Mouse (Mus musculus): ENCODE data around the gene Jph3. TPM values are rescaled to one million over a fixed set of nuclear protein-coding genes. Genes with fewer than 3 reads are reported as not detected.

Gene Jph3
- polyA plus RNA-seq, 1 experiment from 2014 or later = 0.64 TPM

DNA sequence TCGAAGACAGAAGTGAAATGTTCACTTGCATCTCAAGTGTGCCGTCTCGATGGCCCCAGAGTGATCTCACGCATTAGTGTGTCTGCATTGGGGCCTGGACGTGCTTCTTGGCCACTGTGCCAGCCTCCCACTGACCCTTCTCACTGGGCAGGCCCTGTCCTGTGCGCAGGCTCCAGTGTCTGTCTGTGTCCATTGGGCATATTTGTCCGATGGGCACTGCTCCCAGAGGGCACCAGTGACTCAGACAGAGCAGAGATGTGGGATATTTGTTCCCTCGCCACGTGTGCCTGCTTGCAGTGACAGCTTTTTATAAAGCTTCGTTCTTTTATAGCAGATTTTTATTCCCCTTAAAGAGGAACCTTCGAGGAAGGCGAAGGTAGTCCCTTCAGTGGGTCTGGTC is 44.5 kb downstream of the Jph3 start:
- Histone ChIP-seq H3K27me3 (replicated peaks; ENCODE audit: control insufficient read depth, insufficient read depth, low read length) (0 out of 2 replicates have a peak, but pooled peaks cover 3% of the 10 kb centered on the region), H3K4me3 (ENCODE audit: low read depth, low read length) (no peak overlapping the region)
- WGBS = 78% methylated on average over 12 of the region's 12 CpGs

DNA sequence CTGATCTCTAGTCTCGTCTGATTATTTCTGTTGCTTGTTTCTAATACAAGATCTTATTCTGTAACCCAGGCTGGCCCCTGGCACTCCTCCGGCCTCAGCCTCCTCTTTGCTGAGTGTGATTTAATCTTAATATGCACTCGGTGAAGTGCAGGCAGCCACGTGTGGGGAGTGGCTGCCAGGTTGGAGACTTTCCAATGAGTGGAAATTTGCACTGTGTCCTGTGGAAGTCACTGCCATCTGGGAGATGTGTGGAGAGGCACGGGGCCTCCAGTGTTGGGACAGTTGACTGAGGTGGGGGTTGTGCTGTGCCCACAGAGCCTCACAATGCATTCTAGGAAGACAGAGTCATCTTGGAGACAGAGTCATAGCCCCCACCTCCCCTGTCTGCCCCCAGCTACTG is 53.1 kb downstream of the Jph3 start:
- Histone ChIP-seq H3K4me3 (ENCODE audit: low read depth, low read length) (no peak overlapping the region), H3K27me3 (replicated peaks; ENCODE audit: control insufficient read depth, insufficient read depth, low read length) (peaks cover 6% of the 10 kb centered on the region; the same call in 1 of the 2 replicates), H3K27ac (ENCODE audit: low read depth, low read length) (no peak overlapping the region), H3K4me1 (replicated peaks; ENCODE audit: control insufficient read depth, insufficient read depth, low read length) (no peaks in the 10 kb centered on the region), H3K9me3 (ENCODE audit: control insufficient read depth, low read length) (no peaks in the 10 kb centered on the region), H3K36me3 (ENCODE audit: control insufficient read depth, insufficient read depth, low read length) (no peaks in the 10 kb centered on the region), H3K9ac (ENCODE audit: low read depth, low read length) (no peak overlapping the region), H3K4me2 (no peak overlapping the region)
- DNase-seq (ENCODE audit: low spot score) = no peak
- ATAC-seq (replicated peaks; ENCODE audit: low FRiP score) = no peak
- 66% methylated on average over 5 of the region's 5 CpGs for WGBS

More for the DNA sequence above, 44.5 kb downstream of the Jph3 start:
- no peaks in the 10 kb centered on the region for H3K9me3 ChIP-seq (ENCODE audit: control insufficient read depth, low read length)
- no peak overlapping the region for H3K4me2 ChIP-seq
- no peak overlapping the region for H3K27ac ChIP-seq (ENCODE audit: low read depth, low read length)
- H3K9ac ChIP-seq (ENCODE audit: low read depth, low read length) = no peak overlapping the region
- DNase-seq (ENCODE audit: low spot score) = no peak
- no peaks in the 10 kb centered on the region for H3K36me3 ChIP-seq (ENCODE audit: control insufficient read depth, insufficient read depth, low read length)
- no peak for ATAC-seq (replicated peaks; ENCODE audit: low FRiP score)
- no peaks in the 10 kb centered on the region for H3K4me1 ChIP-seq (replicated peaks; ENCODE audit: control insufficient read depth, insufficient read depth, low read length)

DNA sequence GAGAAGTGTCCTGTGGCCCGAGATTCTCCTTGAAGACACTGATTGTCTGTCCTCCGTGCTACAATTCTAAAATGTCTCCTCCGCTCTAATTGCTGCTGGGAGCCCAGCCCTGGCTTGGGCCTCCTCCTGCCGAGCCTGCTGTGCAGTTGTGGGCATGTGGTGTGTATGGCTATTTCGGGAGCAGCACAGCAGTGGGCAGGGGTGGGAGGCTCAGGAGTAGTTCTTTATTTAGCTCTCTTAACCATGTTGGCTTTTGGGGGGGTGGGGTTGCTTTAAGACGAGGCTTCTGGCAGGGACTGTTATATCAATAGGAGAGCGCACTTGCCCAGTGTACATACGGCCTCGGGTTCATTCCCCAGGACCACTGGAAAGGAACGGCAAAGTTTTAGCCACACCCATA is 57.1 kb downstream of the Jph3 start:
- no peaks in the 10 kb centered on the region for H3K36me3 ChIP-seq (ENCODE audit: control insufficient read depth, insufficient read depth, low read length)
- H3K9ac ChIP-seq (ENCODE audit: low read depth, low read length) = no peak overlapping the region
- no peaks in the 10 kb centered on the region for H3K9me3 ChIP-seq (ENCODE audit: control insufficient read depth, low read length)
- peaks cover 3% of the 10 kb centered on the region; the same call in 1 of the 2 replicates for H3K27me3 ChIP-seq (replicated peaks; ENCODE audit: control insufficient read depth, insufficient read depth, low read length)
- no peak for DNase-seq (ENCODE audit: low spot score)
- H3K4me3 ChIP-seq (ENCODE audit: low read depth, low read length) = no peak overlapping the region
- WGBS = 41% methylated on average over 10 of the region's 10 CpGs
- no peak overlapping the region for H3K27ac ChIP-seq (ENCODE audit: low read depth, low read length)
- H3K4me1 ChIP-seq (replicated peaks; ENCODE audit: control insufficient read depth, insufficient read depth, low read length) = no peaks in the 10 kb centered on the region
- H3K4me2 ChIP-seq = no peak overlapping the region
- no peak for ATAC-seq (replicated peaks; ENCODE audit: low FRiP score)

- no peak for ATAC-seq (replicated peaks; ENCODE audit: low FRiP score)
Measured at GRCm38 (mm10) chr8:121788786-121789185, 59.4 kb downstream of the Jph3 start.

GRCm38 (mm10) chr8:121792159-121792558 is 62.7 kb downstream of the Jph3 start:
- no peak overlapping the region for H3K4me3 ChIP-seq (ENCODE audit: low read depth, low read length)
- no peak overlapping the region for H3K4me2 ChIP-seq
- peaks cover 13% of the 10 kb centered on the region for H3K36me3 ChIP-seq (ENCODE audit: control insufficient read depth, insufficient read depth, low read length)
- no peak overlapping the region; the same call in 1 of the 2 replicates for H3K27ac ChIP-seq (ENCODE audit: low read depth, low read length)
- H3K9ac ChIP-seq (ENCODE audit: low read depth, low read length) = no peak overlapping the region
- no peaks in the 10 kb centered on the region for H3K9me3 ChIP-seq (ENCODE audit: control insufficient read depth, low read length)
- H3K27me3 ChIP-seq (replicated peaks; ENCODE audit: control insufficient read depth, insufficient read depth, low read length) = no peaks in the 10 kb centered on the region
- H3K4me1 ChIP-seq (replicated peaks; ENCODE audit: control insufficient read depth, insufficient read depth, low read length) = peaks cover 6% of the 10 kb centered on the region; the same call in 1 of the 2 replicates
- 40% methylated on average over 7 of the region's 7 CpGs for WGBS
- ATAC-seq (replicated peaks; ENCODE audit: low FRiP score) (no peak), DNase-seq (ENCODE audit: low spot score) (no peak)

More at GRCm38 (mm10) chr8:121788786-121789185, 59.4 kb downstream of the Jph3 start:
- no peak overlapping the region for H3K27ac ChIP-seq (ENCODE audit: low read depth, low read length)
- no peaks in the 10 kb centered on the region for H3K9me3 ChIP-seq (ENCODE audit: control insufficient read depth, low read length)
- no peak overlapping the region for H3K4me3 ChIP-seq (ENCODE audit: low read depth, low read length)
- H3K4me1 ChIP-seq (replicated peaks; ENCODE audit: control insufficient read depth, insufficient read depth, low read length) = peaks cover 6% of the 10 kb centered on the region; the same call in 1 of the 2 replicates
- no peak overlapping the region for H3K4me2 ChIP-seq
- H3K9ac ChIP-seq (ENCODE audit: low read depth, low read length) = no peak overlapping the region
- no peaks in the 10 kb centered on the region for H3K36me3 ChIP-seq (ENCODE audit: control insufficient read depth, insufficient read depth, low read length)
- H3K27me3 ChIP-seq (replicated peaks; ENCODE audit: control insufficient read depth, insufficient read depth, low read length) = 0 out of 2 replicates have a peak, but pooled peaks cover 3% of the 10 kb centered on the region
- 74% methylated on average over 8 of the region's 8 CpGs for WGBS
- DNase-seq (ENCODE audit: low spot score) = no peak

GRCm38 (mm10) chr8:121792627-121793026 is 63.2 kb downstream of the Jph3 start:
- H3K4me3 ChIP-seq (ENCODE audit: low read depth, low read length) = no peak overlapping the region
- no peak overlapping the region for H3K4me2 ChIP-seq
- DNase-seq (ENCODE audit: low spot score) (no peak), ATAC-seq (replicated peaks; ENCODE audit: low FRiP score) (no peak)
- H3K27ac ChIP-seq (ENCODE audit: low read depth, low read length) = no peak overlapping the region; the same call in 1 of the 2 replicates
- WGBS = 84% methylated on average over 4 of the region's 4 CpGs
- H3K27me3 ChIP-seq (replicated peaks; ENCODE audit: control insufficient read depth, insufficient read depth, low read length) = no peaks in the 10 kb centered on the region
- H3K36me3 ChIP-seq (ENCODE audit: control insufficient read depth, insufficient read depth, low read length) = peaks cover 13% of the 10 kb centered on the region
- H3K4me1 ChIP-seq (replicated peaks; ENCODE audit: control insufficient read depth, insufficient read depth, low read length) = peaks cover 6% of the 10 kb centered on the region; the same call in 1 of the 2 replicates
- no peaks in the 10 kb centered on the region for H3K9me3 ChIP-seq (ENCODE audit: control insufficient read depth, low read length)
- H3K9ac ChIP-seq (ENCODE audit: low read depth, low read length) = no peak overlapping the region

DNA sequence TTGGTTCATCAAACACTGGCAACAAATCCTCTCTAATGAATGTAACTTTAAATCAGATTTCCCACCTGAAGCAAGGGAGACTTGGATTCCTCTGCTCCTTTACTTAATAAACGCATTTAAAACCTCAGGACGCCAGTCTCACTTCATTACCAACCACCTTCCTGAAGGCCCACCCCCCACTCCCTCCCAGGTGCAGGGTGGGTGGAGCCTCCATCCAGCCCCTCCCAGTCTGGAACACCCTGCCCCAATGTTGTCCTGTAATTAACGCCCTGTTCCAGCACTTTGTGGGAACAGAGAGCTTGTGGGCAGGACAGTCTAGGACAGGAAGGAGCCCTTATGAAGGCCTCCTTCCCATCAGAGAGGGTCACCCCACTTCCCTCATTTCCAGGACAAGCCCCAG is 64.7 kb downstream of the Jph3 start:
- DNase-seq (ENCODE audit: low spot score) (no peak), ATAC-seq (replicated peaks; ENCODE audit: low FRiP score) (no peak)
- Histone ChIP-seq H3K36me3 (ENCODE audit: control insufficient read depth, insufficient read depth, low read length) (peaks cover 19% of the 10 kb centered on the region), H3K27ac (ENCODE audit: low read depth, low read length) (no peak overlapping the region), H3K9ac (ENCODE audit: low read depth, low read length) (no peak overlapping the region), H3K9me3 (ENCODE audit: control insufficient read depth, low read length) (no peaks in the 10 kb centered on the region), H3K4me2 (no peak overlapping the region), H3K27me3 (replicated peaks; ENCODE audit: control insufficient read depth, insufficient read depth, low read length) (no peaks in the 10 kb centered on the region), H3K4me1 (replicated peaks; ENCODE audit: control insufficient read depth, insufficient read depth, low read length) (peaks cover 6% of the 10 kb centered on the region; the same call in 1 of the 2 replicates), H3K4me3 (ENCODE audit: low read depth, low read length) (no peak overlapping the region)
- 57% methylated on average over 3 of the region's 3 CpGs for whole genome bisulfite sequencing

GRCm38 (mm10) chr8:121795461-121795860 is 66.0 kb downstream of the Jph3 start:
- ATAC-seq (replicated peaks; ENCODE audit: low FRiP score) = no peak
- Histone ChIP-seq H3K4me1 (replicated peaks; ENCODE audit: control insufficient read depth, insufficient read depth, low read length) (peaks cover 6% of the 10 kb centered on the region; the same call in 1 of the 2 replicates), H3K36me3 (ENCODE audit: control insufficient read depth, insufficient read depth, low read length) (peaks cover 23% of the 10 kb centered on the region), H3K4me2 (no peak overlapping the region), H3K9me3 (ENCODE audit: control insufficient read depth, low read length) (no peaks in the 10 kb centered on the region), H3K9ac (ENCODE audit: low read depth, low read length) (no peak overlapping the region), H3K27ac (ENCODE audit: low read depth, low read length) (no peak overlapping the region), H3K27me3 (replicated peaks; ENCODE audit: control insufficient read depth, insufficient read depth, low read length) (no peaks in the 10 kb centered on the region), H3K4me3 (ENCODE audit: low read depth, low read length) (no peak overlapping the region)
- 86% methylated on average over 8 of the region's 8 CpGs for whole genome bisulfite sequencing
- no peak for DNase-seq (ENCODE audit: low spot score)

- Histone ChIP-seq H3K27ac (ENCODE audit: low read depth, low read length) (no peak overlapping the region), H3K4me1 (replicated peaks; ENCODE audit: control insufficient read depth, insufficient read depth, low read length) (peaks cover 6% of the 10 kb centered on the region; the same call in 1 of the 2 replicates), H3K4me3 (ENCODE audit: low read depth, low read length) (no peak overlapping the region), H3K36me3 (ENCODE audit: control insufficient read depth, insufficient read depth, low read length) (peaks cover 25% of the 10 kb centered on the region), H3K4me2 (no peak overlapping the region), H3K9me3 (ENCODE audit: control insufficient read depth, low read length) (no peaks in the 10 kb centered on the region), H3K9ac (ENCODE audit: low read depth, low read length) (no peak overlapping the region), H3K27me3 (replicated peaks; ENCODE audit: control insufficient read depth, insufficient read depth, low read length) (no peaks in the 10 kb centered on the region)
- ATAC-seq (replicated peaks; ENCODE audit: low FRiP score) (no peak), DNase-seq (ENCODE audit: low spot score) (no peak)
- 91% methylated on average over 11 of the region's 11 CpGs for WGBS
Measured at GRCm38 (mm10) chr8:121796406-121796805, 67.0 kb downstream of the Jph3 start.
